Mouse (Mus musculus): ENCODE results near the gene Gp1bb. TPM values are rescaled to one million over a fixed set of nuclear protein-coding genes. Genes with fewer than 3 reads are reported as not detected.
A peak's percentile ranks its signal among the peaks of the same experiment; 100 is the strongest.

Gp1bb gene
- total and polyA plus RNA-seq, 2 experiments from 2014 or later: 2.1 to 3.0 TPM

DNA sequence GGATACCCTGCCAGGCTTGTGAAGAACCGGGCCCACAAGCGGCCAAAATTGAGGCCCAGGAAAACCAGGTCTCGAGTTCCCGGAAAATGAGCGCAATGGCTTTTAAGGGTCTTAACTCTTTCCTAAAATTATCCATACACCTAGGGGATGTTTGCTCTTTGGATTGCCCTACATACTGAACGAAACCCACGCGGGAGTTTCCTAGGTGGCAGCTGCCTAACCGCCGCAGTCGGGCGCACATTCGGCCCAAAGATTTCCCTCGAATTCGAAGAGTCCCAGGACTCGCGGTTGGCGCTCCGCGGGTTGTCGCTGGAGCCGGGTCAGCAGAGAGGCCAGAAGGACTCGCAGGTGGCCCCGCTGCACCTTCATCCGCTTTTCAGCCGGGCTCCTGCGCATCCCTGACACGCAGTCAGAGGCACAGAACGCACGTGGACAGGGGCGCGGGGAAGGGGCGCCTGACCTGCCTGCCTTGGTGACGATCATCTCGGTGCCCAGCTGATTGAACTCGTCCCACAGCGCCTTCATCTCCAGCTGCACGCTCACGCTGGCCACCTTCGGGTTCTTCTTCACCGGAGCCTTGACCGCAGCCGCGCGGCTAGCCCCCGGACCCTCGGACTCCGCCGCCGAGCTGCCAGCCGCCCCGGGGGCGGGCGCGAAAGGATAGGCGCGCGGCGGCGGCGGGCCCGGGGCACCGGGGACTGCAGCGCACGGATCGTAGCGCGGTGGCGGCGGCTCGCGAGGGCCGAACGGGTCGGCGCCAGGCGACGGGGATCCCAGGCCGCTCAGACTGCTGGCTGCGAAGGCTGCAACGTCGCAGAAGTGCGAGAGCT lies 35.9 kb downstream of the Gp1bb start:
- H3K27ac ChIP-seq (ENCODE audit: low read depth): no peak overlapping the region
- H3K27me3 ChIP-seq (ENCODE audit: control insufficient read depth, insufficient read depth, low read length): peaks cover 99% of the 10 kb centered on the region
- no peaks in the 10 kb centered on the region for H3K9me3 ChIP-seq (replicated peaks; ENCODE audit: control insufficient read depth, low read length)
- H3K4me3 ChIP-seq (ENCODE audit: low read depth, low read length): peak overlapping the region; percentile 51
- peak overlapping the region; percentile 73 for H3K4me2 ChIP-seq (ENCODE audit: low read depth, low read length)
- DNase-seq (ENCODE audit: low spot score) (no peak), ATAC-seq (ENCODE audit: insufficient read depth, low read depth) (no peak; the same call in 1 of the 2 replicates)
- no peak overlapping the region for H3K9ac ChIP-seq (replicated peaks; ENCODE audit: low read depth, low read length)
- no peaks in the 10 kb centered on the region for H3K36me3 ChIP-seq (replicated peaks; ENCODE audit: control insufficient read depth, insufficient read depth, low read length)
- TF ChIP-seq EP300 (IDR thresholded peaks at IDR 0.05; ENCODE audit: low read depth) (no peak), CTCF (IDR thresholded peaks at IDR 0.05; ENCODE audit: low read depth) (no peak)
- WGBS: 5% methylated on average over 81 of the region's 83 CpGs
- peaks cover 21% of the 10 kb centered on the region for H3K4me1 ChIP-seq (ENCODE audit: control insufficient read depth, insufficient read depth)

DNA sequence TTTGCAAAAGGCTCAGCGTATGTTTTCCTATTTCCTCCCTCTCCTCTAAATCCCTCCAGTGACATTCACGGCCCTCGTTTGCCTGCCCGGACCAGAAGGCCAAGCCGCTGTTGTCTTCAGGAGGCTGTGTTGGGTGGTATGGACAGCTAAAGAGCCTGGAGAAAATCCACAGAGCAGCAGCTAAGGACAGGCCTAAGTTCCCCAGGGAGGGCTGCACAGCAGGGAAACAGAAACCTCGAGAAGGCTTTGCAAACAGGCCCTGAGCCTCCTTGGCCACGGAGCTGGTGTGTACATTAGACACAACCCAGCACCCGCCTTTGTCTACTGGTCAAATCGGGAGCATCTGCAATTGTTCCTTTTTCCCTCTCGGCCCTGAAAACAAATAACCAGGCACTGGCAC lies 36.5 kb downstream of the Gp1bb start:
- Histone ChIP-seq H3K27ac (ENCODE audit: low read depth) (no peak overlapping the region), H3K9me3 (replicated peaks; ENCODE audit: control insufficient read depth, low read length) (no peaks in the 10 kb centered on the region), H3K4me1 (ENCODE audit: control insufficient read depth, insufficient read depth) (peaks cover 20% of the 10 kb centered on the region), H3K36me3 (replicated peaks; ENCODE audit: control insufficient read depth, insufficient read depth, low read length) (no peaks in the 10 kb centered on the region), H3K4me3 (ENCODE audit: low read depth, low read length) (peak overlapping the region; percentile 51), H3K4me2 (ENCODE audit: low read depth, low read length) (peak overlapping the region; percentile 73; the same call in 1 of the 2 replicates), H3K27me3 (ENCODE audit: control insufficient read depth, insufficient read depth, low read length) (peaks cover 99% of the 10 kb centered on the region), H3K9ac (replicated peaks; ENCODE audit: low read depth, low read length) (no peak overlapping the region)
- DNase-seq (ENCODE audit: low spot score) (no peak), ATAC-seq (ENCODE audit: insufficient read depth, low read depth) (no peak)
- 47% methylated on average over 10 of the region's 10 CpGs for WGBS
- TF ChIP-seq CTCF (IDR thresholded peaks at IDR 0.05; ENCODE audit: low read depth): no peak
- TF ChIP-seq EP300 (IDR thresholded peaks at IDR 0.05; ENCODE audit: low read depth): no peak

DNA sequence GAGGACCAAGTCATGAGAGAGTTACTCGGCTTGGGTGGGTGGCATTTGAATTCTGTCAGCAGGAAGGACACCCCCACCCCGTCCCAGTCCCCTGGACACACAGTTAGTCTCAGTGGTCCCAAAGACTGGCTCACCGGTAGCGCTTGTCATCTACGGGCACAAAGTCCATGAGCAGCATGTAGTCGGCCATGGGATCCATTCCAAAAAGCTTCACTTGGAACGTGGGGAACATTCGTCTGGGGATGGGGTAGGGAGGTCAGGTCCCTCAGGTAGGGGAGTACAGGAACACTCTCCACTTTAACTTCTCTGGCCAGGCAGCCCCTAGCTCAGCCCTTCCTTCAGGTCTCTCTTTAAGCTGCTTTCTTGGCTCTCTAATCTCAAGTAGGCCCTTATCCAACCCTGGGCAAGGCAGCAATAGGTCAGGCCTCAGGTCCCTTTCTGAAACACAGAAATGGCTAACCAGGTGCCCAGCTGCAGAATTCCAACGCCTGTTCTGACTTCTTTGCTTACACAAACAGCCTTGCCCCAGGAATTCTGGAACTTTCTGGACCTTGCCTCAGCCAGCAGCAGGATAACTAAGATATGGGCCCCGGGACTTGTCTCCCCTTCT lies 37.2 kb downstream of the Gp1bb start:
- H3K9ac ChIP-seq (replicated peaks; ENCODE audit: low read depth, low read length): no peak overlapping the region

DNA sequence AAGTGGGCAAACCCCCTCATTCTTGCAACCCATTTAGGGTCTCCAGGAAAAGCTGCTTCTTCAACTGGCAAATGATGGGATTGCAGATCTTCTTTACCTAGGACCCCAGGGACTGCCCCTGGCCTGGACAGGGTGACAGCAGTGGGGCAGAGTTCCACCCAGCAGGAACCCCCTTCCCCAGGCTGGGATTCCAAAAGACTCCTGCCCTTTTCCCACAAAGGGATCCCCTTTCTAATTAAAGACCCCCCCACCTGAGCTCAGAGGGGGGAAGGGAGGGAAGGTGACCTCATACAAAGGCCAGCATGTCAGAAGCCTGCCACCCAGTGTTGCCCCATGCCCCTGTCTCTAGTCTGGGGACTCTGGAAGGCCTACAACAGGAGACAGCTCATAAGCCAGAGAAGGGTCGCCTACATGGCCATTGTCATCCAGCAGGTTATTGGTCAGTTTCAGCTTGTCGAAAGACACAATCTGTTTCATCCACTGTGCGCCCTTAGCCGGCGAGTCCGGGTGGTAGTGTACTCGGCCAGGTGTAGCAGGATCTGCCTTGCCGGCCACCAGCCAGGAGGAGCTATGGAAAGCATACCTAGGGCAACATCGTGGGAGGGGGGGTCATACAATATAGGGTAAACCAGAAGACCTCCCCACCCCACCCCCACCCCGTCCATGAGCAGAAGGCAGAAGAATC lies 38.4 kb downstream of the Gp1bb start:
- Histone ChIP-seq H3K4me1 (ENCODE audit: control insufficient read depth, insufficient read depth) (peaks cover 15% of the 10 kb centered on the region), H3K9me3 (replicated peaks; ENCODE audit: control insufficient read depth, low read length) (no peaks in the 10 kb centered on the region), H3K27me3 (ENCODE audit: control insufficient read depth, insufficient read depth, low read length) (peaks cover 96% of the 10 kb centered on the region), H3K9ac (replicated peaks; ENCODE audit: low read depth, low read length) (no peak overlapping the region), H3K4me3 (ENCODE audit: low read depth, low read length) (no peak overlapping the region), H3K4me2 (ENCODE audit: low read depth, low read length) (no peak overlapping the region), H3K36me3 (replicated peaks; ENCODE audit: control insufficient read depth, insufficient read depth, low read length) (no peaks in the 10 kb centered on the region), H3K27ac (ENCODE audit: low read depth) (no peak overlapping the region)
- no peak for DNase-seq (ENCODE audit: low spot score)
- TF ChIP-seq CTCF (IDR thresholded peaks at IDR 0.05; ENCODE audit: low read depth): no peak
- TF ChIP-seq EP300 (IDR thresholded peaks at IDR 0.05; ENCODE audit: low read depth): no peak
- 70% methylated on average over 10 of the region's 10 CpGs for WGBS
- ATAC-seq (ENCODE audit: insufficient read depth, low read depth): no peak

More for the DNA sequence above, 37.2 kb downstream of the Gp1bb start:
- 69% methylated on average over 10 of the region's 10 CpGs for WGBS
- H3K9me3 ChIP-seq (replicated peaks; ENCODE audit: control insufficient read depth, low read length): no peaks in the 10 kb centered on the region
- no peak overlapping the region for H3K4me3 ChIP-seq (ENCODE audit: low read depth, low read length)
- ATAC-seq (ENCODE audit: insufficient read depth, low read depth) (no peak), DNase-seq (ENCODE audit: low spot score) (no peak)
- no peak overlapping the region for H3K4me2 ChIP-seq (ENCODE audit: low read depth, low read length)
- H3K27me3 ChIP-seq (ENCODE audit: control insufficient read depth, insufficient read depth, low read length): peaks cover 99% of the 10 kb centered on the region
- no peaks in the 10 kb centered on the region for H3K36me3 ChIP-seq (replicated peaks; ENCODE audit: control insufficient read depth, insufficient read depth, low read length)
- H3K27ac ChIP-seq (ENCODE audit: low read depth): no peak overlapping the region
- peaks cover 15% of the 10 kb centered on the region for H3K4me1 ChIP-seq (ENCODE audit: control insufficient read depth, insufficient read depth)
- no peak for TF ChIP-seq EP300 (IDR thresholded peaks at IDR 0.05; ENCODE audit: low read depth)
- no peak for TF ChIP-seq CTCF (IDR thresholded peaks at IDR 0.05; ENCODE audit: low read depth)

DNA sequence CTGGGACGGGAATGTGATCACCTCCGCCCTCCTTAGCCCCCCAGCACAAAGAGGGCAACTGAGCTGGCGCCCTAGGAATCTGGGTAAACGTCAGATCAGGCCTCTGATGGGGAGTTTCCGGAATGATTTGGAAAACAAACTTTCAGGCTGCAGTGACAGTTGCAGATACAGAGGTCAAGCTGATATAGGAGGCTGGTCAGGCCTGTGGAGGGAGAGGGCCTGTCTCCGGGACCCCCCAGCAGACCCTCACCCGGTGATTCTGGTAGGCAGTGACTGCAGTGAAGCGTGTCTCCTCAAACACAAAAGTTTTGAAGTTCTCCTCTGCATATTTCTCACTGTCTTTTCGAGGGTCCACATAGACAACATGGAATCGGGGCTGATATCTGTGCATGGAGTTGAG lies 39.0 kb downstream of the Gp1bb start:
- peaks cover 95% of the 10 kb centered on the region for H3K27me3 ChIP-seq (ENCODE audit: control insufficient read depth, insufficient read depth, low read length)
- ATAC-seq (ENCODE audit: insufficient read depth, low read depth) (no peak), DNase-seq (ENCODE audit: low spot score) (no peak)
- H3K4me3 ChIP-seq (ENCODE audit: low read depth, low read length): no peak overlapping the region
- no peak overlapping the region for H3K27ac ChIP-seq (ENCODE audit: low read depth)
- no peaks in the 10 kb centered on the region for H3K9me3 ChIP-seq (replicated peaks; ENCODE audit: control insufficient read depth, low read length)
- TF ChIP-seq CTCF (IDR thresholded peaks at IDR 0.05; ENCODE audit: low read depth): no peak
- TF ChIP-seq EP300 (IDR thresholded peaks at IDR 0.05; ENCODE audit: low read depth): no peak
- no peak overlapping the region for H3K4me2 ChIP-seq (ENCODE audit: low read depth, low read length)
- H3K4me1 ChIP-seq (ENCODE audit: control insufficient read depth, insufficient read depth): peaks cover 15% of the 10 kb centered on the region
- H3K36me3 ChIP-seq (replicated peaks; ENCODE audit: control insufficient read depth, insufficient read depth, low read length): no peaks in the 10 kb centered on the region
- H3K9ac ChIP-seq (replicated peaks; ENCODE audit: low read depth, low read length): no peak overlapping the region
- WGBS: 53% methylated on average over 10 of the region's 10 CpGs

Data from heart, postnatal 0 days (tissue).